Mouse (Mus musculus): ENCODE measurements at regions not wholly inside any gene's neighbourhood (a gene's known extent, or its start where the extent isn't known, plus 50 kb on each side); places are given as distances from the start of the nearest gene placed in this dataset.
A peak's percentile ranks its signal among the peaks of the same experiment; 100 is the strongest.

DNA sequence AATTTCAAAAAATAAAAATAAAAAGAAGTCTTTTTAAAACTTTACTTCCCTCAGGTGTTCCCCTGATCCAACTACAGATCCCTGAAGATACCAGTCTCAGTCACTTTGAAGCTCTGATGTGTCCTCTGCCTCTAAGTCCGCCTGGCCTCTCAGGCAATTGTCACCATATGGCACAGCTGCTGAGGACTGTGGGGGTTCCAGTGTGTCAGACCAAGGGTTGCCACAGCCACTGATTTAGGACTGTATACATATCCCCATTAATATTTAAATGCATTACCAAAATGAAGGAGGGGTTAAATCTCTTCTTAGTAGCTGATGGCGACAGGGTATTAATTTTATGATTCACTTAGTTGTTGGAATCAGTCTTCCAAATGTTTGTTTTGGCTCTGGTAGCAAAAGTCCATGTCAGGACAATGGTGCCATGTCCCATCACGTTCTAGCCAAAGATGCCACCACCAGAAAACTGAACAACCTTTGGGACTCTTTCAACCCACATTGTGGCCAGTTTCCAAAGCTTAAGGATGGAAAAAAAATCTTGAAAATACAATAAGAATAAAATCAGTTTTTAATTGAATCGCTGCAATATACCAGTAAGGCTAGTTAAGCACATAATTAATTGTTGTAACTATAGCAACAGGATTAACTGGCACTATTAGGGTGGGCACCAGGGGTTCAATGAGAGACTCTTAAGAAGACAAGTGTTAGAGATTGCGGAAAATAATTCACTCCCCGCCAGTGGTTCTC, 62.5 kb downstream of the Arrdc4 start:
- ATAC-seq (ENCODE audit: low TSS enrichment): no peak

DNA sequence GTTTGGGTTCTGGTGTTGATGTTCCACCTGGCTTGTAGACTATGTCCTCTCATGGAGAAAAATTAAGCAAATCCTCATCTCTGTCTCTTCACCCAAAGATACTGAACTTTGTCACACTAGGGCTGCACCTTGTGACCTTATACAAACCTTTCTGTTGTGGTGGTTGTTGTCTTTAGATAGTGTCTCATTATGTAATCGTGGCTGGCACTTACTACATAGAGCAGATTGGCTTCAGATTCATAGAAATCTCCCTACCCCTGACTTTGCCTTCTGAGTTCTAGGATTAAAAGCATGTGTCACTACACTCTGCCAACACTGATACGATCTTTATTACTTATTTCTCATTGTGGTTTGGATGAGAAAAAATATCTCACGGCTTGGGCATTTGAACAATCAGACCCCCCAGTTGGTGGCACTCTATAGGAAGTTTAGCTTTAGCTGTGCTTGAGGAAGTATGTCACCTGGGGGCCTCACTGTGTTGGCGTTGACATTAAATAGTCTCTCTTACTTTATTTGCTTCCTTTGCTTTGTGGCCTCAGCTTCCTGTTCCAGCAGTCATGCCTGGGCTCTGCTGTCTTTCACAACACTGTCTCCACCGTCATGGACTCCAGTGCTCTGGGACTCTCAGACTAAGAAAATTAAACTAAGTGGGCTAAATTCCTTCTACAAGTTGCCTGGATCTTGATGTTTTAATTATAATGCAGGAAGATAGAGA, 66.0 kb downstream of the Arrdc4 start:
- ATAC-seq (ENCODE audit: low TSS enrichment): no peak

DNA sequence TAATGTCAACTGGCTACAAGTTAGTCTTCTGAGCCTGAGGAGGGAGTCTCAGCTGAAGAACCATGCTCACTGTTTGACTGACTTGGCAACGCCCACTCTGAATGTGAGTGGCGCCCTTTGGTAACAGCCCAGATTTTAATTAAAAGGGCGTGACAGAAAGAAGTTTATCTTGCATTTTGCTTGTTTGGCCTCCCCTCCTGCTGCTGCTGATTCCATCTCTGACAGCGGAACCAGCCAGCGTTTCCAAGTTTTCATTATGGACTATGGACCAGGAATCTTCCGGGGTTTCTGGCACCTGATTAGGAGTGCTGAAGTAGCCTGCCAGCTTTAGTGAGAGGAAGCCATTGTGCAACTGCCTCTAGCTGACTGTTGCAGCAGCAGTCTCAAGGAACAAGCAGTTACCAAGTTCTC, 66.7 kb downstream of the Arrdc4 start:
- no peak for ATAC-seq (ENCODE audit: low TSS enrichment)

DNA sequence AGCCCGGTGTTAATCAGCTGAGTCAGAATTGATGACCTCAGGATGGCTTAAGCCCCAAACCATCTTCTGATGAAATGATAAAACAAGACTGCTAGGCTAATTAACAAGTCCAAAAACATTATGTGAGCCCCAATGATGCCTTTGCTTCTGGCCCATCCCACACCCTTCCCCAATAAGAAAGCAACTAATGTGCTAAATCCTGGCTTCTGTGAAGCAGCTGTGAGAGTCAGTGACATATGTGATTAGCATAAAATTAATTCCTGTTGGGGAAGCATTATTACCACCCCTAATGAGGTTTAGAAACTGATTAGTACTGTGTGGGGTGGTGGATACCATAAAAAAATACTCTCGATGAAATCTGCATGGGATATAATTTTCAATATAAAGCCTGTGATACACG, 69.3 kb downstream of the Arrdc4 start:
- no peak for ATAC-seq (ENCODE audit: low TSS enrichment)

DNA sequence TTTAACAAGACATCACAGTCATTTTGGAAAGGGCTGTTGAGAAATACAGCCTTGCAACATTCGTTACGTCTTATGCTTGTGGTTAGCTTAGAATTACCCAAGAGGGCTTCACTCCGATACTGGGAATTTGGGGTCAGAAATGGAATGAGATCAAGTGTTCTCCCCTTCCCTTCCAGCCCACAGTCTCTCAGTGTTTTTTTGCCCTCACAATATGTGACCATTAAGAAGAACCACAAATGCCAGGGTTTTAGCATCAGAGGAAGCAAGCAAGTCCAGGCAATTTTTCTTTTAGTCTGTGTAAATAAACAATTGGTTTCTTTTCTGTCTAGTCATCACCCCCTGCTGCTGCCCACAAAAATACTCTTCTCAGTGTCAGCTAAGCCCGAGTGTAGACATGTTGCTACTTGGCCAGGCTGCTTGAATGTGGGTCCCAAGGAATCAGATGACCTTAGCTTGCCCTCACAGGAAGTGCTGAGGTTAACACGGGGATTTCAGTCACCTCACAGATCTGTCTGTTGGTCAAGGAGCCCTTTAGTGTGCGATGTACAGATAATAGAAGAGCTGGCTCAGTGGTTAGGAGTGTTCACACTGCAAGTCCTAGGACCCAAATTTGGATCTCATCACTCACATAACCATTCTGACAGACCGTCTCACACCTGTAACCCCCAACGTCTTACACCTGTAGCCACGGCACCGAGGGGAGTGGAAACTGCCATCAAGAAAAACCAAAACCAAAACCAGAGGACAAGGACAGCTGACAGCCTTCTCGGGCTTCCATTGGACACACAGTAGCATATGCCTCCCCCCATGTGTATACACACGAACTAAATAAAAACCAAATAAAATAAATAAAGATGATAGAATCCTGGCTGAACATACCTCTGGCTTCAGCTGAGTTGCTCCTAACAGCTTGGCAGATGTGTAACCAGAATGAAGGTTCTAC, 81.0 kb downstream of the Arrdc4 start:
- no peak for ATAC-seq (ENCODE audit: low TSS enrichment)

DNA sequence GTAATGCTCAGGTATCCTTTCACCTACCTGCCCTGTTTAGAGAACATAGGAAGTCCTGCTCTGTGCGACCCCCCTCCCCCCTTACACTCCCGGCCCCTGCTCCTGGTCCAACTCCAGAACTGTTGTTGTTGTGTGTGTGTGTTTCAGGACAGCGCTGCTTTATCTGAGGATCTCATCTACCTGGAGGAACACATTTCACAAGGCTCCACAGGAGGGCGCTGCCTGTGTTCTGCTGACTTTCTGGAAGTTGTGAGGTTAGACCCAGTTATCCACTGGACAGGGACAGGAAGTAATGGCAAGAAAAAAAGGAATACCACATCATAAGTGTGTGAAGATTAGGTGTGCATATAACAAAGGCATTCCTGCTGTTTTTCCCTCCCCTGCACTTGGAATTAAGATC, 81.8 kb downstream of the Arrdc4 start:
- no peak for ATAC-seq (ENCODE audit: low TSS enrichment)

DNA sequence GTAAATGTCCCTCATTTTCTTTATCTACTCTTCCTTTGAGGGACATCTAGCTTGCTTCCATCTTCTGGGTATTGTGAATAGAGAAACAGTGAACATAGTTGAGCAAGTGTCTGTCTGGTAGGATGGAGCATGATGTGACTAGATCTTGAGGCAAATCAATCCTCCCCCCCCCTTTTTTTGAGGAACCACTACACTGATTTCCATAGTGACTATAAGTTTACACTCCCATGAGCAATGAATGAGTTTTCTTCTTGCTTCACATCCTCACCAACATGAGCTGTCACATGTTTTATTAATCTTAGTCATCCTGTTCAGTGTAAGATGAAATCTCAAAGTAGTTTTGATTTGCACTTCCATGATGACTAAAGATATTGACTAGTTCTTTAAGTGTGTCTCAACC, 92.7 kb downstream of the Arrdc4 start:
- ATAC-seq (ENCODE audit: low TSS enrichment): no peak

DNA sequence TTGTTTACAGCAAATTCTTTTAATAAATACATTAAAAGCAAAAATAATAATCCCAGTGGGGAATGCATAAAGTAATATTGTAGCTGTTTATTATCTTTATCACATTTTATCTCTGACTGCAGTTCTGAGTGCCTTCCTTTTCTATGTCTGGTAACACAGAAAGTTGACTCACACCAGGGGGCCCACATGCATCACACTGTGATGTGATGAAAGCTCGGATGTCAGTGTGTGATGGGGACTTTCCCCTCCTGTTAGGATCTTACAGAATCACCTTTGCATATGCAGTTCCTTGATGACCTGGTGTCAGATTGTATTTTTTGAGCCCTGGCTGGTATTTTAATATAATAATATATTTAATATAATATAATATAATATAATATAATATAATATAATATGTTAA, 95.5 kb downstream of the Arrdc4 start:
- no peak for ATAC-seq (ENCODE audit: low TSS enrichment)

DNA sequence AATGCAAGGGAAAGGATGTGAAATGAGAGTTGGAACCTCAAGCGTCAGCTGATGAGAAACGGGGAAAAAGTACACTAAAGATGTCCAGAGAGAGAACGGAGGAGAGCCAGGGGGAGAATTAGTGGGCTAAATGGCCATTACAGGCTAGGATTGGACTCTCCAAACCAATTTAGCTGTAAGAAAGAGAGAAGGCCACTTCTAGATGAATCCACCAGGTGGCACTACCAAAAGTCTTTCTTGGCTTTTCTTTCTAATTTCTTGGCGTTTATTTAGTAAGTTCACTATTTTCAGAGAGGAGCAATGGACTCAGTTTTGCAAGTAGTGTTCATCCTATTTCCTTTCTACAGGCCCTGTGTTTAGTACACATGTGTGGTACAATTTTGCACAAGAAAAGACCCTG, 97.6 kb downstream of the Arrdc4 start:
- no peak for ATAC-seq (ENCODE audit: low TSS enrichment)

DNA sequence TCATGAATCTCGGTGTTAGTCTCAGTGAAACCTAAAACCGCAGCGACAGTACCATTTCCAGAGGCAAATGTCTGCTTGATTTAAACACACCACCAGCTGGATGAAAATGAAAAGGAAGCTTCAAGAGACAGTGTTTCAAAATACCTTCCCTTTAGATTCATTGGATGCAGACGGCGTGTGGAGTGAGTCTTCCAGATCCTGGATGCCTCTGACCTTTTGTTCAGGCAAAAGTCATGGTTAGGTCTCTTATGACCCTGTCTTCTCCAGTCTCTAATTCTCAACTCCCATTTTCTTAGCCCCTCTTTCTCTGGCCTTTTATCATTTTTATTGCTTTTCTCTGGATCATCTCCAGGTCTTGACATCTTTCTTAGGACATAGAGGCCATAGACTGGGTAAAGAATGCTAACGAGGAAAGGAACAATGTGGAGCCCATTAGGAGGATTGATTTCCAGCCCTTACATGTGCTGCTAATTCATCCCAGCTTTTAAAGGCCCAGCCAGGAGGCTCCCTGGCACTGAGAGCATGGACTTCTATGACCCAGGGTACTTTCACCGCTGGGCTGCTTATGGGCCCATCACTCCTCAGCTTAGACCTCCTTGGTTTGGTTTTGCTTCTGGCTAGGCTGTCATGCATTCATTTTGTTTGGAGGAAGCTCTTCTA, 111.4 kb downstream of the Arrdc4 start:
- ATAC-seq (ENCODE audit: low TSS enrichment): no peak

DNA sequence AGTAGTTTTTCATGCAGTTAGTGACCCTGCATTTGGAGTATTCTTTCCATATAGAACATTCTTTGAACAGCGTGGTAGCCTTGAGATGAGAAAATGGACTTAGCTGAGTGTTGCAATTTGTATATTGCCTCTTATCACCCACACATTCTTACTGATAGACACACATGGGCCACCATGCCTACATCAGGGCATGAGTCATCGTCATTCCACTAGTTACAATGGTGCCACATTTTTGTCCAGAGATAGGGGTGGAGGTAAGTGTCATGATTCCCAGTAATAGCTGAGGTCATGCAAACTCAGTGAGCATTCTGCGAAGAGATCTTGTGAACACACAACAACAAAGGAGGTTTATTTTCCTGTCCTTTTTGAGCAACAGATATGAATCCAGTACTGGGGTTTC, 128.0 kb downstream of the Arrdc4 start:
- no peak for ATAC-seq (ENCODE audit: low TSS enrichment)

DNA sequence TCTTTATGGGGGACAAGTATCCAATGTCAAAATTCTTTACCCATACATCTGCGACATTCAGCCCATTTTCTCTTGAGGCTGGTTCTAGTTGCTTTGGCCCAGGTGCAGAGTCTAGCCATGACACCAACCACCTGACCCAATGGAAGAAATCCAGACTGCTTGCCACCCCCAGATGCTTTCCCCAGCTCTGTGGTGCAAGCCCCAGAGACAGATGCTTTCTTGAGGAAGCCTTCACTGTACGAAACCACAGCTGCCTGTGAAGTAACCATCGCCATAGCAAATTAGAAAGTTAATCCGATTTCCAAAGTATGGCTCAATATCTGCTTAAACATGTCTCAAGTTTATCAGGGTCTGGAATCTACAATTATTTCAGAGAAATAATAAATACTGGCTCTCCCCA, 138.5 kb downstream of the Arrdc4 start:
- ATAC-seq (ENCODE audit: low TSS enrichment): no peak

DNA sequence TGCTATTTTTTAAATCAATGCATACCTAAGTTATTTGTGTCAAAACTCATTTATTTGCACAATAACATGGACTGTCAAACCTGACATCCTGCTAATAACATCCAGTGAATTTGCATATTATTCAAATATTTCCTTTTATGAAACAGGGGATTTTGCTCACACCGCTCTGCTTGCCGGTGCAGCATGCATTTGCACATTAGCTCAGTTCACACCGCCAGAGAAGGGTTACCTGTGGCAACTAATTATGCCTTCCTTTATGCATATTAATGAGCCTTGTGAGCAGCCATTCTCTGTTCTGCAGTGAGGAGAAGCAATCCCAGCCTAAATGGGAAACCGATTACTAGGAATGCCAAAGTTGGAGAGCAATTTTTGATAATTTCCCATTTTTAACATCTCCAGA, 141.9 kb downstream of the Arrdc4 start:
- ATAC-seq (ENCODE audit: low TSS enrichment): no peak

DNA sequence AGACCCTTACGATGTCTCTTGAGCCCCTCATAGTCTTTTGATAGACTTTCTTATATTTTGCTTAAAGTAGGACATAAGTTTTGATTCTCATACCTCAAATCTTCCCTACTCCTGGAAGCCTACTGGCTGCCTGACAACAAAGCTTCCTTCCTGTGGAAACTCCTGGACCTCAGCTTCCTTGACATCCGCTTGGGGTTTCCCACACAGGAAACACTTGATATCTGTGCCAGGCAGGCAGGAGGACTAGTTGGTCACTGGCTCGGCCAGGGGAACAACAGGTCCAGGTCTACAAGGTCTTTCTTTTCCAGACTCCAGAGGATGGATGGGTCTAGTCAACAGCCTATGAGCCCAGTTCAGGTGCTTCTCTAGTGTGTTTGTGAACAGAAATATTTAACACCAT, 142.8 kb downstream of the Arrdc4 start:
- ATAC-seq (ENCODE audit: low TSS enrichment): no peak

DNA sequence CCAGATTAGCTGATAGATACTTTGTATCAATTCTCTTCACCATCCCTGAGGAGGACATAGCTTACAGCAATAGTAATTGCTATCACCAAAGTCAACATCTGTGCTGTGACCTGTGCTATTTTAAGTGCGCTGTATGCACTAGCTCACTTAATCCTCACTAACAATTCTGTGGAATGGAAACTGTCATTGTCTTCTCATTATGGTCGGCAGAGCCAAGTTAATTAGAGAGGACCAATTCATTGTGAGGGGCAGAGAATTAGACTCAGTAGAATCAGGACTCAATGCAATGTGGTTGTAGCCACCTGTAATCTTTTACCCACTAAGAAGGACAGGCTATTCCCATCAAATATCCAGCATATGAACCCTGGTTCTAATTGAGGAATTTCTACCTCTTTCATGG, 145.3 kb downstream of the Arrdc4 start:
- no peak for ATAC-seq (ENCODE audit: low TSS enrichment)

DNA sequence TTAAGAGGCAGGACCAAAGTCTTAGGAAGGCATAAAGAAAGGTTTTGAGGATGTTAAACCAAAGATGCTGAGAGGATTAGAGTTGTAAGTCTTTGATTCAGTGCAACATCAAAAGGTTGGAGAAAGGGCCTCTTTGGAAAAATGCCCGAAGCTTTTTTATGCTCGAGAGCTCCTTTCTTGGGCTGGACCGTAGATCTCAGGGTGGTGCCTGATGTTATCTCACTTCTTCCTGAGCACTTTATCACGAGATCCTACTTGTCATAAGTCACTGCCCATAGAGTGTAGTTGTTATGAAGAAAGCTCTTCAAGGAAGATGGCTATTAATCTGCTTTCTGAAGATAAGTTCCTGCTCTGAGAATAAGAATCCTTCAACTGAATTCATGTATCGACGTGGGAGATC, 147.0 kb downstream of the Arrdc4 start:
- no peak for ATAC-seq (ENCODE audit: low TSS enrichment)

DNA sequence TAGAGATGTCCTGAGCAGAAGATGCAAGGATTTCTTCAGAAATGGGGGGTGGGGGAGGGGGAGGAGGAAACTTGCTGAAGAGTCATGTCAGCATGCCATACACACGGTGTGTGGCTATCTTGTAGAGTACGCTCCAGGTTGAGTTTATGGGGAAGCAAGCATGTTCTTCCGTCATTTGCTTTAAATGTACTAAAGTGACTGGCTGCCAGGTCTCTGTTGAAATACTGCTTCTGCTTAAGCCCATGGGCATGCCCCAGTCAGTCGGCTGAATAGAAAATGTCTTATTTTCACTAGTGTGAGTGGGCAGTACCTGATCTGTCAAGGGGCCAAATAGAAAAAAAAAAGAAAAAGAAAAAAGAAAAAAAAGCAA, 155.0 kb downstream of the Arrdc4 start:
- ATAC-seq (ENCODE audit: low TSS enrichment): no peak

DNA sequence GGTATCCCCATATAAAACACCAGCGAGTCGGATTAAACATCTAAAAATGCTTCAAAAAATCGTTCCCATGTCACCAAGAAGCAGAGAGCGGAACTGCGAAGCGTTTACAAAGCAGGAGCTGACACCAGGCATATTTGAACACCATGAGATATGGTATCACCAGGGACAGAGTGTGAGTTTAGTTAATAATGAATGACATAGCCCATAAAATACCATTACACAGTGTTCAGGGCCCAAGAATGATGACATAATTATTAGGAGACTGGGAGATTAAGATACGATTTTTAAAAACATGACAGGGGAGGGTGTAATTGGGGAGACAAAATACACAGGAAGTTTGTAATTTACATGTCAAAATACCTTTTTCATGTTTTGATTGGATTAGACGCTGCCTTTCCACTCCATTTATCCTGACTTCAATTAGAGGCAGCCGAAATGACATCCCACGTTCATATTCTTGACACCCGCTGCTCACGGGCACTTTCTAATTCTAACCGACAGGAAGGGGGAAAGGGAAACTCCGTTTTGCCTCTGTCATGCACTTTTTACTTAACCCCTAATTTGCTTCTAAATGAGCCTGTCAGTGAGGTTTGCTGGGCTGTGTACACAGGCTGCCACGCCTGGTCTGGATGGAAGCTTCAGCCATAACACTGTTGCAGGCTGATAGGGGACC, 155.6 kb downstream of the Arrdc4 start:
- no peak for ATAC-seq (ENCODE audit: low TSS enrichment)

DNA sequence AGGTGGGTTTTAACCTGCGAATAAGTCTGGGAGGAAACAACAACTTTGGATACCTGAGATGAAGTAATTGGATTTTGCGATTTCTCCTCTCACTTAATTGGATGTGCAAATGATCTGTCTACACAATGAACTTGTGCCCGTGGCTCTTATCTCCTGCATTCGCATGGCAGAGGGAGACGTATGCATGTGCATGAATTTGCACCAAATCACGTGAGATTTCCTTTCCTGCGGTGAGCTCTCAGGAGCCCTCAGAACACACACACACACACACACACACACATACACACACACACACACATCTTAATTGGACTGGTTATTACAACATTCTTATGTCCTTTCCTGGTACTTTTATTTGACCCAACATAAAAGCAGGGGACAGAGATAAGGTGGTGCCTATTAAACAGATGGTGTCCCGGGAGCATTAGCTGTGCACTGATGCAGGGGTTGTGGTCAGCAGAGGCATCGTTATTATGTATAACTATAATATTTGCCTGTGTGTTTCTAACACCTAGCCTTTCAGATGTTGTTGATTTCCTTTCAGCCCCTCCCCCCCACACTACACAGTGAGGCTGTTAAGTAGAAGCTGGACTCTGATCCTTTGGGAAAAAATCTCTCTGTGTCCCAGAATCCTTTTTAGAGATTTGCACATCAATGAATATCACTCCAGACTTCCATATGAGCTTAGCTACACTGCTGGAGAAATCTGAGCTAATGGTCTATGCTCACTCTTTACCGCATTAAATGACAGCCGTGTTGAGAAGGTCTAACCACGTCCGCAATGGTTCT, 166.3 kb downstream of the Arrdc4 start:
- ATAC-seq (ENCODE audit: low TSS enrichment): no peak

DNA sequence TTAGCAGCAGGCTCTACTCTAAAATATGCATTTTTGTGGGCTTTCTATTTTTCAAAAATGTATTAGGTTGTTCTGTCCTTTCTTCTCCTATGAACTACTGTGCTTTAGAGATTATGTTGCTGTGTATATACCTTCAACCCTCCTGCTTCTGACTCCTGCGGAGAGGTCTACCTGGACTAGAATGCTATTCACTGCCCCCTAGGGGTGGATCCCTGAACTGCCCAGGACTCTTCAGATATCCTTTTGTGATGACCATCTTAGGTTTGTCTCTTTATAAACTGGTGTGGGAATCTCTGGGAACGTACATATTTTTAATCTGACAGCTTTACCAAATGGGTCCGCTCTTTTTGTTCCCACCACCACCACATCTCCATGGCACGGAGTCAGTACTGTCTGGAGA, 168.4 kb downstream of the Arrdc4 start:
- peak; percentile 83; the same call in 1 of the 2 replicates for ATAC-seq (ENCODE audit: low TSS enrichment)

DNA sequence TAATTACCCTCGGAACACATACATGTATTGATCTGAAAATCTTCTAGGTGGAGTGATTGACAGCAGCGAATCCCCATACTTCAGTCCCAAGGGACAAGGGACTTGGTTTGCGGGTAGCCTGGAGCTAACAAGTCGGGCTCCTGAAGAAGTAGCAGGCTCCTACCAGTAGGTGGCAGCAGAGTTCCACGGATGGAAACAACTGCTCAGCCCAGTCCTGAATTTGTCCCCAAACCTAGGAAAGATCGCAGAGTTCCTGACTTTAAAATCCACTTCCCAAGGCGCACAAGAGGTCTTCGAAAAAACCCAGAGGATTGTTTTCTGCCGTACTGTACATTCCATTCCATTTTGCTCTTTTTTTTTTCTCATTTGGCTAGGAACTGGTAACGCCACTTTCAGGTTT, 169.4 kb downstream of the Arrdc4 start:
- ATAC-seq (ENCODE audit: low TSS enrichment): peak; percentile 93
